In genomic region chr6:38846330-38847195, GRCm38 (mm10) we compare ENCODE assay signal across 8 mouse cellular contexts. TPM values are rescaled to one million over a fixed set of nuclear protein-coding genes. Genes with fewer than 3 reads are reported as not detected.
A peak's percentile ranks its signal among the peaks of the same experiment; 100 is the strongest.
DNase-seq lines count a peak whose midpoint lies in the region; ATAC-seq and TF ChIP-seq lines count a peak whose summit lies in the region.
"Had no signal": no experiment of that assay in that cellular context is flagged by ENCODE, and none has a peak within 500 bp of the region (broad histone marks: within the 10 kb centered on the region; RNA-seq: fewer than 3 reads in every experiment).

No protein-coding gene starts in this region.

- peaks cover 67% of the 10 kb centered on the region for H3K4me1 ChIP-seq in heart, postnatal 0 days (ENCODE audit: control insufficient read depth, insufficient read depth)
- H3K4me1 ChIP-seq in hindbrain, embryonic 16.5 days (ENCODE audit: control insufficient read depth, insufficient read depth, low read depth, low read length): peaks cover 27% of the 10 kb centered on the region

- H3K9ac ChIP-seq in heart, postnatal 0 days (replicated peaks; ENCODE audit: low read depth, low read length): no peak overlapping the region
- no peak overlapping the region for H3K9ac ChIP-seq in hindbrain, embryonic 16.5 days (ENCODE audit: low read depth, low read length)
- H3K9ac ChIP-seq: limb, embryonic 15.5 days had no signal

- H3K27ac ChIP-seq in heart, postnatal 0 days (ENCODE audit: low read depth): peak overlapping the region; percentile 63
- H3K27ac ChIP-seq in hindbrain, embryonic 16.5 days (ENCODE audit: low read depth, low read length): peak overlapping the region; percentile 32

- no peak for TF ChIP-seq CTCF in heart, postnatal 0 days (IDR thresholded peaks at IDR 0.05; ENCODE audit: low read depth)

- no peak overlapping the region for H3K4me3 ChIP-seq in heart, postnatal 0 days (ENCODE audit: low read depth, low read length)
- H3K4me3 ChIP-seq in hindbrain, embryonic 16.5 days (ENCODE audit: low read length): no peak overlapping the region
- H3K4me3 ChIP-seq: limb, embryonic 15.5 days had no signal

- no peaks in the 10 kb centered on the region for H3K27me3 ChIP-seq in heart, postnatal 0 days (ENCODE audit: control insufficient read depth, insufficient read depth, low read length)
- no peaks in the 10 kb centered on the region for H3K27me3 ChIP-seq in hindbrain, embryonic 16.5 days (replicated peaks; ENCODE audit: control insufficient read depth, insufficient read depth, low read length)
- H3K27me3 ChIP-seq: limb, embryonic 15.5 days had no signal

- ATAC-seq in heart, postnatal 0 days (ENCODE audit: insufficient read depth, low read depth): no peak
- 0 out of 2 replicates have a peak, but pooled peaks have one; percentile 3 for ATAC-seq in hindbrain, embryonic 16.5 days

- H3K4me2 ChIP-seq in heart, postnatal 0 days (ENCODE audit: low read depth, low read length): no peak overlapping the region
- no peak overlapping the region for H3K4me2 ChIP-seq in hindbrain, embryonic 16.5 days (ENCODE audit: low read length)
- H3K4me2 ChIP-seq: limb, embryonic 15.5 days had no signal

- H3K9me3 ChIP-seq in heart, postnatal 0 days (replicated peaks; ENCODE audit: control insufficient read depth, low read length): no peaks in the 10 kb centered on the region
- no peaks in the 10 kb centered on the region for H3K9me3 ChIP-seq in hindbrain, embryonic 16.5 days (ENCODE audit: control insufficient read depth, low read length)
- H3K9me3 ChIP-seq: limb, embryonic 15.5 days had no signal

- no peak for DNase-seq in heart, postnatal 0 days (ENCODE audit: low spot score)
- DNase-seq in heart, postnatal 25 days (ENCODE audit: low spot score): no peak
- peak; percentile 16 to 18 for DNase-seq in right cerebral cortex, adult 2 months (ENCODE audit: low spot score in 2 of 2)
- DNase-seq in right cerebral cortex, postnatal 10 days (ENCODE audit: low spot score in 2 of 2): no peak
- peak; percentile 13 for DNase-seq in telencephalon, adult 2 months (ENCODE audit: low read depth, low spot score)
- no peak for DNase-seq in urinary bladder, adult 2 months (ENCODE audit: low spot score)

- intact Hi-C loops in heart, postnatal 25 days (cut with DNase I): no loop called here

- 30% methylated on average over 6 of the region's 6 CpGs for WGBS in heart, postnatal 0 days
- whole genome bisulfite sequencing in hindbrain, embryonic 16.5 days: 50% methylated on average over 6 of the region's 6 CpGs

- no peak for TF ChIP-seq EP300 in heart, postnatal 0 days (IDR thresholded peaks at IDR 0.05; ENCODE audit: low read depth)

- H3K36me3 ChIP-seq in heart, postnatal 0 days (replicated peaks; ENCODE audit: control insufficient read depth, insufficient read depth, low read length): no peaks in the 10 kb centered on the region
- H3K36me3 ChIP-seq in hindbrain, embryonic 16.5 days (ENCODE audit: control insufficient read depth, insufficient read depth, low read length): no peaks in the 10 kb centered on the region
- H3K36me3 ChIP-seq: limb, embryonic 15.5 days had no signal

RNA-seq across cellular contexts. Expression of gene Tbxas1, which starts 28.6 kb away (rescaled TPM):
- total RNA-seq in heart, postnatal 0 days (2014; rRNA removed; ENCODE audit: low replicate concordance): 0.77 and 1.6 TPM in 2 replicates
- polyA plus RNA-seq in heart, postnatal 0 days (2015; fragmentation: Nextera tagmentation; extraction: Ambion mirVana): 0.64 and 0.74 TPM in 2 replicates
- 1 to 10 TPM; 1.8 to 2.0 TPM for total RNA-seq in heart, postnatal 25 days (2021)
- polyA plus RNA-seq in hindbrain, embryonic 16.5 days (2015; fragmentation: Nextera tagmentation; extraction: Ambion mirVana): 2.0 and 2.9 TPM in 2 replicates
- polyA plus RNA-seq in urinary bladder, adult 2 months (2012; rRNA removed): 5.1 and 5.2 TPM in 2 replicates

RNA-seq across cellular contexts. Expression of gene Hipk2, which starts 29.4 kb away (rescaled TPM):
- total RNA-seq in heart, postnatal 0 days (2014; rRNA removed; ENCODE audit: low replicate concordance): 39.2 and 45.0 TPM in 2 replicates
- polyA plus RNA-seq in heart, postnatal 0 days (2015; fragmentation: Nextera tagmentation; extraction: Ambion mirVana): 9.4 and 9.8 TPM in 2 replicates
- 10 to 100 TPM; 97.0 to 99.4 TPM for total RNA-seq in heart, postnatal 25 days (2021)
- 30.3 and 33.5 TPM in 2 replicates for polyA plus RNA-seq in hindbrain, embryonic 16.5 days (2015; fragmentation: Nextera tagmentation; extraction: Ambion mirVana)
- polyA plus RNA-seq in urinary bladder, adult 2 months (2012; rRNA removed): 4.5 and 8.6 TPM in 2 replicates

Comparison
In these comparisons a context has a peak if more than half of its experiments do, and no peak if none do; other contexts are left out.
1. DNase-seq: peak in right cerebral cortex, adult 2 months (2 of 2) and telencephalon, adult 2 months (single experiment); none in heart, postnatal 0 days (single experiment), heart, postnatal 25 days (single experiment), right cerebral cortex, postnatal 10 days (0 of 2) and urinary bladder, adult 2 months (single experiment).